Mouse (Mus musculus) kidney, postnatal 36 days (tissue): ENCODE measurements around the gene Phf21a.

Experiments used
- DNase-seq, 2 experiments: peaks; one replicate each; pipeline ENCODE4 v3.0.0; 2021 to 2022; ENCODE audit warnings: mixed read lengths in 2 of 2

Gene Phf21a

DNA sequence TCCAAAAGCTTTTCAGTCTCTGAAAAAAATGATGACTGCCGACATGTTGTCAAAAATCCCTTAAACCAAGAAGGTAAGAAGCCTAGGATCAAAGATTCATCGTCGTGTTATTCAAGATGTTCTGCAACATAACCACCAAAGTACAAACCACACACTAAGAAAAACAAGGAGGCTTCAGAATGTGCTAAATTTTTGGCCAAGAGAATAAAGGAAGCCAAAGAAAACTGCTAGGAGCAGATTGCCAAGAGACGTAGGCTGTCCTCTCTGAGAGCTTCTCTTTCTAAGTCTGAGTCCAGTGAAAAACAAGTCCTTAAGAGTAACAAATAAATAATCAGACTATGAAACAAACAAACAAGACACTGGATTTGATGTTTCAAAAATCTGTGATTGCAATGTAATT, 219.6 kb downstream of the Phf21a start:
- no peak for DNase-seq

DNA sequence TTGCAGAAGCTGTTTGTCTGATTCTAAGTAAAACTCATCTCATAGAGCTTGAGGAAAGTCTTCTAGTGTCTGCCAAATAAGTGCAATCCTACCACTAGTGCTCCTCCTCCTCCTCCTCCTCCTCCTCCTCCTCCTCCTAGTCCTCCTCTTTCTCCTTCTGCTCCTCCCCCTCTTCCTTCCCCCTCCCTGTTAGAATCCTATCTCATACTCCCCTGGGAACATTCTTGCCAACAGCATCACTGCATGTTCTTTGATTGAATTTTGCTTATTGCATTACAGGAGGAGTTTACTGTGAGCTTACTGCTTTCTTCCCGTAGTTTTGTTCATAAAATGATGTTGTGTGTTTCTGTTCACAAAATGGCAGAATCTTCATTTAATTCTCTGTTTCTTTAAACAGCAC, 221.1 kb downstream of the Phf21a start:
- no peak for DNase-seq

DNA sequence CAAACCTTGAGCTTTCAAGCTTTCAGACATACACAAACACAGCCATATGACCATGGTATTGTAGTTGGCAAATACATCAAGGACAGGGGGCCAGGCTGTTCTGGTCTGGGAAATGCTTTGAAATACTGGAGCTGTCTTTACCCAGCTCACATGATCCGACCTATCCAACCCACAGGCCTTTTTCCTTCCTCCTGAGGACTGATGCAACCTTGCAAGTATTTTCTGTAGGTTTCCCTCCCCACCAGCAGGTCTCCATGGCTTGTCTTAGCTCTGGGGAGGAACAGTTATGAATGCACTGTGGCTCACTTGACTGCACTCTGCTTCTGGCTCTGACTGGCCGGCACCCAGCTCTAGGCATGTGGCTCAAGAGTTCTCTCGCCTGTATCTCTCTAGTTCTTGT, 223.7 kb downstream of the Phf21a start:
- DNase-seq = peak in 1 of 2 experiments; percentile 5

- no peak for DNase-seq
These were observed 224.3 kb downstream of the Phf21a start for GRCm38 (mm10) chr2:92317228-92317627.

DNA sequence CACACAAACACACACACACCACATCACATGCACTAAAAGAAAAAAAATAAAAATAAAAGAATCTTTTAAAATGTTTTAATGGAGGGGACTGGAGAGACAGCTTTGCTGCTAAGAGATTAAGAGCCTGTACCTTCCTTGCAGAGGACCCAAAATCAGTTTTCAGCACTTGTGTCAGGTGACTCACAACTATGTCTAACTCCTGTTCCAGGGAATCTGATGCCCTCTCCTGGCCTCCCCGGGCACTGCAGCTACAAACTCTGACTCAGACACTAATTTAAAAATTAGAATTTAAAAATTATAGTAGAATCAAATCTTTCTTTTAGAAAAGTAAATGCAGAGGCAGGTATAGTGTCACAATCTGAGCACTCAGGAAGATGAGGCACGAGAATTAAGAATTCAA, 229.8 kb downstream of the Phf21a start:
- peak; percentile 17 to 71 for DNase-seq

GRCm38 (mm10) chr2:92325676-92326075, 232.8 kb downstream of the Phf21a start:
- DNase-seq = no peak

GRCm38 (mm10) chr2:92326221-92326620, 233.3 kb downstream of the Phf21a start:
- no peak for DNase-seq

DNA sequence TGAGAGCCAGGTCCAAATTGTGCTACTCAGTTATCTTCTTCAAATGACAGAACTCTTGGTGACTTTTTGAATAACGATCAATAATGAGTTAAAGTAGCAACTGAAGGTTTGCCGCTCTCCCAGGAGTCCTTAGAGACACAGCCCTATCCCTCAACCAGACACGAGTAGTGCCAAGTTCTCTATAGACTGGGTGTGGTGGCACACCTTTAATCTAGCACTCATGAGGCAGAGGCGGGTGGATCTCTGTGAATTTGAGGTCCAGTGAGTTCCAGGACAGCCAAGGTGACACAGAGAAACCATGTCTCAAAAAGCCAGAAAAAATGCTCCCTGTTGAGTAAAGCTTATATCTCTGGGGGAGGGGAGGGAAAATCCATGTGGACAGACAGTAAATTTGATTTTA, 234.7 kb downstream of the Phf21a start:
- no peak for DNase-seq

GRCm38 (mm10) chr2:92328206-92328605, 235.3 kb downstream of the Phf21a start:
- no peak for DNase-seq

DNA sequence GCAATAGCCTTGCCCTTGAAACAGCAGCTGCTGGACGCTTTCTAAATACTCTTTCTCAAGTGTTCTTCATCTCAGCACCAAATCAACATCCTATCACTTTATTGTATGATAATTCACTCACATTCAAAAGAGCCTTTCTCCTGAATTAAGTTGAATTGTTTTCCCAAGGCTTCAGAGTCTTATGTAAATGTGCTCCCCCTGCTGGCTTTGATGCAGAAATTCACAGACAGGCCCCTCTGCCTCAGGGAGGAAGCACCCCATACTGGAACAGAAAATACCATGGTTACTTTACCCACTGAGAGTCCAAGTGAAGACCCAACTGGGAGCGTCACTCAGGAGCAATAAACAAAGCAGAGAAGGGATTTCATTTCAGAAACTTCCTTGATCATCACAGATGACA, 237.9 kb downstream of the Phf21a start:
- peak; percentile 37 to 50 for DNase-seq

DNA sequence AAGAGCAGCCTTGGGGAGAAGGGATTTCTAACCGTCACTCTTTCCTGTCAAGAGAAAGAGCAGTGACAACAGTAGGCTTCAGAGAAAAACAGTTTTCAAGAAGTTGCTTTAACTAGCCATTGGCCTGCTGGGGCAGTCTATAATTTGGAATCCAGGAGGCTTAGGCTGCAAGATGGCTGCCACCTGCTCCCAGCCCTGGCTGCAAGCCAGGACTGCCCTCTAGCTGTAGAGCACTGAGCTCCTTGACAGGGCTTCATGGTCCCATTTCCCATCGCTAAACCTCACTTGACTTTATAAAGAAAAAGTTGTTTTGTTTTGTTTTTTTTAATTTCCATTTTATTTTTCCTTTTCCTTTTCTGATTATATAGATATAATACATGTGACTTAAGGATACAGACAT, 238.5 kb downstream of the Phf21a start:
- DNase-seq = peak in 1 of 2 experiments; percentile 43

- DNase-seq = no peak
These were observed 239.0 kb downstream of the Phf21a start for GRCm38 (mm10) chr2:92331871-92332270.

GRCm38 (mm10) chr2:92342418-92342817, 249.5 kb downstream of the Phf21a start:
- no peak for DNase-seq

- no peak for DNase-seq
These were observed 254.3 kb downstream of the Phf21a start for GRCm38 (mm10) chr2:92347191-92347590.

DNA sequence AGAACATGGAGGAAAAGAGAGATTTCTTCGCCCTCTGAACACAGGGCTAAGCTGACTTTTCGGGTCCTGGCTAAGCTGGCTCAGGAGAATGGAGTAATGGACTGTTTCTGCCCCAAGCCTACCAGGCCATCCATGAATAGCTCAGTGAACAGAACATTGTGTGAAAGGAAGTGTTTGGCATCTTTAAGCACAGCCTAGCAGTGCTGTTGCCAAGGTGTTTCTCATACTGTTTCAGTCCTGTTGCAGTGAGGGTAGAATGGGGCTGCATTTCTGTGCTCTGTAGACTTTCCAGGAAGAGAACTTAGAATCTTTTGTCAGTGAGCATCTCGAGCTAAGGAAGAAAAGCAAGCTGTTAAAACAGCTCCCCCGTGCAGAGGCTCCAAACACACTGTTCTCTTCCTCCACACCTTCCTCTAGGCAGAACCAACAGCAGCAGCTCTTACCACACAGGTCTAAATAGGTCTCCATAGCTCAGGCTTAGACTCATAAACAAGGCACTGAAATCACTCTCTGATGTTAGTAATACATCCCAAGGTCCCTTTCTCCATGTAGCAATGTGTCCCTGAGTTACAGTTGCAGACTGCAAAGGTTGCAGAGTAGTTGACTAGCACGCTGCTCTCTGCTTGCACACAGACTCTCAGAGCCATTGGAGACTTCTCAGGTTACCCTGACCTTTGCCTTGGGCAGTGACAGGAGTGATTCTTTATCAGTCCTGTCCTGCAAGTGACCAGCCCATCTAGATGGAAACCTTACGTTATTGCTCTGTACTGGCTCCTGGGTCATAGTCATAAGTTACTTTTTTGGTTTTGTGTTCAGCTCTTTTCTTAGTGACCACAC, 256.9 kb downstream of the Phf21a start:
- DNase-seq = no peak

GRCm38 (mm10) chr2:92350686-92351085, 257.8 kb downstream of the Phf21a start:
- DNase-seq = no peak

GRCm38 (mm10) chr2:92353402-92353801, 260.5 kb downstream of the Phf21a start:
- DNase-seq = no peak

- peak; percentile 38 to 44 for DNase-seq
These were observed 261.3 kb downstream of the Phf21a start for GRCm38 (mm10) chr2:92354224-92354623.

GRCm38 (mm10) chr2:92359301-92359700, 266.4 kb downstream of the Phf21a start:
- DNase-seq = peak; percentile 74 to 83

DNA sequence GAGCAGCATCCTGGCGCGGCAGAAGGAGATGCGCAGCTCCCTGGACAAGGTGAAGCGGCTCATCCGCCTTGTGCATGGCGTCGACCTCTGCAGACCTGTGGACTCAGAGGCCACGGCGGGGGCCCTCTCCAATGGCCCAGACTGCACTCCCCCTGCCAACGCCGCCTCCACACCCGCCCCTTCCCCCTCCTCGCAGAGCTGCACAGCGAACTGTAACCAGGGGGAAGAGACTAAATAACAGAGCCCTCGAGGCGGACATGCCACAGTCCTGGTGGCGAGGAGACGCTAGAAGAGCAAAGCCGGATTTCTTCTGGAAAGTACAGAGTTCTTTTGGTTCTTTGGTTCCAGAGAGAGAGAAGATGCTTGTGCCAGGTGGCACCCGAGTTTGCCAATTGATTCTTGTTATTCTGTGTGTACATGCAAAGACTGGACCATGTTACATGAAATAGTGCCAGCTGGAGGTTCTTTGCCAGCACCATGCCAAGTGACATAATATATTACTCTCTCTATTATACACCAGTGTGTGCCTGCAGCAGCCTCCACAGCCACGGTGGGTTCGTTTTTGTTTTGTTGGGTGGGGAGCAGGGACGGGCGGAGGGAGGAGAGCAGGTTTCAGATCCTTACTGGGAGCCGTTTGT, 267.4 kb downstream of the Phf21a start:
- no peak for DNase-seq

DNA sequence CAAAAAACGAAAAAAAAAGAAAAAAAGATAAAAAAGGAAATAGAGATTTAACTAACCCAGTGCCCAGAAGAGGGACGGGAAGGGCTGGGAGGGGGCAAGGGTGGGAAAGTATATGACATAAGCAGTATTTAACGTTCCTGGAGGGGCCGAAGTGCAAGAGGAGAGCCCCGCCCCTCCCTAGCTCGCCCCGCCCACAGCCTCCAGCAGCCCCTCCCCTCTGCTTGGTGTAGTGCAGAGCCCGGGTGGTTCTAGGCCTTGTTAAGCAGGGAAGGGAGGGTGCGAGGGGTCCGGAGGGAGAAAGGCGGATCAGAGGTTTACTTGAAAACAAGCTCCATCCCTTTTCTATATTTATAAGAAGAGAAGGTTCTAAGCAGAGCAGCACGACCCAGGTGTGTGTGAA, 268.0 kb downstream of the Phf21a start:
- peak in 1 of 2 experiments; percentile 54 for DNase-seq

GRCm38 (mm10) chr2:92361795-92362194, 268.9 kb downstream of the Phf21a start:
- DNase-seq = no peak

GRCm38 (mm10) chr2:92362571-92363228, 269.8 kb downstream of the Phf21a start:
- DNase-seq = no peak

- no peak for DNase-seq
These were observed 271.2 kb downstream of the Phf21a start for GRCm38 (mm10) chr2:92364086-92364485.
